Mouse (Mus musculus) bone marrow, adult 2 months (tissue): ENCODE results near the gene Gm11444.

Source experiments
- CTCF ChIP-seq: fragments of 200-500 bp; IDR thresholded peaks from 2 replicates; pipeline ENCODE4 v1.5.1; 2011; ENCODE audit warnings: low read length, control low read depth; ENCODE audit not compliant: control insufficient read depth, insufficient read depth
- POLR2A ChIP-seq: fragments of 200-500 bp; IDR thresholded peaks from 2 replicates; pipeline ENCODE4 v1.6.1; 2011; ENCODE audit warnings: low read depth, mild to moderate bottlenecking, control low read depth, low read length, borderline replicate concordance; ENCODE audit not compliant: control insufficient read depth

DNA sequence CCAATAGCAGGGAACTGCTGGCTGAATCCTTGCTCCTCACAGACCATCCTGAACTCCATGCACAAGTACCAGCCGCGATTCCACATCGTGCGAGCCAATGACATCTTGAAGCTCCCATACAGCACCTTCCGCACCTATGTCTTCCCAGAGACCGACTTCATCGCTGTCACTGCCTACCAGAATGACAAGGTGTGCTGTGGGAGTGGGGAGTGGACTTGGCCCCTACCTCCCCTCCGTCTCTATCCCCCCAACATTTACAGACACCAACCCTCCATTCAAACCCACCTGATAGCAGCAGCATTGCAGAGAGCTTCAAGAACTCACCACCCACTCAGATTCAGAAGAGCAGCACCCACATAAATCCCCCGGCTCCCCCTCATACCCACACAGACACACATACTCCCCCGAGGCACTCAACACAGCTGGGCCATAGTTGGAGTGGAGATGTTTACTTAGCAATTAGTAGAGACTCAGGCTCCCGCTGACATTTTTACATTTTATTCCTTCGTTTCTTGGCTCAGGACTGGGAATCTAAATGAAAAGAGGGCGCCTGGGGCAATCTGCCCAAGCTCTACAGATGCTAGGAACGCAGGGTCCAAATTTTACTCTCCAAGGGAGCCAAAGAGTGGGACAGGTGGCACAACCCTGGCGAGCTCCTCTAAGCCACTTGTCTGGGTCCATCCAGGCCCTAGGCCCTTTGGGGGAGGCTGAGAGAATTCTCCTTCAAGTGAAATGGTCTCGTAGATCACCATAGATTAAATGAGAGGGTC is 14.2 kb downstream of the Gm11444 start:
- TF ChIP-seq CTCF (no peak), POLR2A (no peak)
